Mouse (Mus musculus) forebrain, embryonic 12.5 days (tissue): ENCODE measurements around the gene Ddx3x. TPM values are rescaled to one million over a fixed set of nuclear protein-coding genes. Genes with fewer than 3 reads are reported as not detected.
"Not testable (repeated sequence)": the region's sequence is repeated elsewhere in the genome, so short reads cannot be mapped to it uniquely, and the experiment has no call there.

ENCODE experiments used
- ATAC-seq: fragments of 200-750 bp; cut with Nextera tagmentation; 2 replicates; pipeline ENCODE4 v1.8.0; 2017; ENCODE audit warnings: moderate TSS enrichment; ENCODE audit not compliant: low FRiP score
- H3K27ac ChIP-seq: fragments of 300-500 bp; sonication (generic); 2 replicates; pipeline ENCODE4 v1.5.1; 2016; ENCODE audit warnings: mild to moderate bottlenecking
- H3K27me3 ChIP-seq: fragments of 300-500 bp; sonication (generic); 2 replicates; pipeline ENCODE4 v1.6.1; 2016; ENCODE audit warnings: mild to moderate bottlenecking
- H3K36me3 ChIP-seq: fragments of 300-500 bp; sonication (generic); replicated peaks from 2 replicates; pipeline ENCODE4 v1.6.1; 2016; ENCODE audit warnings: mild to moderate bottlenecking
- H3K4me1 ChIP-seq: fragments of 300-500 bp; sonication (generic); 2 replicates; pipeline ENCODE4 v1.6.1; 2016
- H3K4me2 ChIP-seq: fragments of 300-500 bp; sonication (generic); 2 replicates; pipeline ENCODE4 v1.6.1; 2016; ENCODE audit warnings: mild to moderate bottlenecking, moderate library complexity
- H3K4me3 ChIP-seq: fragments of 300-500 bp; sonication (generic); replicated peaks from 2 replicates; pipeline ENCODE4 v1.5.1; 2016; ENCODE audit warnings: mild to moderate bottlenecking
- H3K9ac ChIP-seq: fragments of 300-500 bp; sonication (generic); 2 replicates; pipeline ENCODE4 v1.6.1; 2016; ENCODE audit warnings: mild to moderate bottlenecking
- H3K9me3 ChIP-seq: fragments of 300-500 bp; sonication (generic); 2 replicates; pipeline ENCODE4 v1.6.1; 2016
- WGBS: fragments of 180-500 bp; shearing (Covaris S2); methylation state at CpG from one replicate; pipeline ENCODE4 v1.1.7; 2016; 5-methylcytosine and 5-hydroxymethylcytosine counted together
- polyA plus RNA-seq: library from polyadenylated mRNA; unstranded; fragments of >200 nt; fragmentation: Nextera tagmentation; extraction: Ambion mirVana; gene quantifications from 2 replicates; pipeline ENCODE4 v1.2.1, GENCODE M21; 2016

Gene Ddx3x
- 185 and 189 TPM in 2 replicates for polyA plus RNA-seq

- H3K4me3 ChIP-seq, result peak within 1 kb of the TSS; percentile 81
- peak; percentile 95 for ATAC-seq
- WGBS, result under 1% methylated on average over 57 of the region's 57 CpGs
- peak within 1 kb of the TSS; percentile 72 for H3K4me2 ChIP-seq
- no peaks in the 10 kb centered on the region for H3K9me3 ChIP-seq
- peaks cover 12% of the 10 kb centered on the region for H3K36me3 ChIP-seq
- H3K4me1 ChIP-seq, result peaks cover 11% of the 10 kb centered on the region
- peak within 1 kb of the TSS; percentile 96 for H3K9ac ChIP-seq
- peak within 1 kb of the TSS; percentile 99 for H3K27ac ChIP-seq
- peaks cover 9% of the 10 kb centered on the region; the same call in 1 of the 2 replicates for H3K27me3 ChIP-seq
Measured at GRCm38 (mm10) chrX:13280409-13281328, at the start of gene Ddx3x. TSS of gene Ddx3x (plus strand) at chrX:13280970.

- Histone ChIP-seq H3K36me3 (no peaks in the 10 kb centered on the region), H3K9me3 (no peaks in the 10 kb centered on the region), H3K4me1 (peaks cover 11% of the 10 kb centered on the region), H3K27ac (peak overlapping the region; percentile 86), H3K4me3 (no peak overlapping the region), H3K4me2 (peak overlapping the region; percentile 34), H3K27me3 (peaks cover 7% of the 10 kb centered on the region; the same call in 1 of the 2 replicates), H3K9ac (0 out of 2 replicates have a peak overlapping the region, but pooled peaks have one; percentile 33)
- WGBS, result 23% methylated on average over 9 of the region's 9 CpGs
- ATAC-seq, result peak; percentile 17
Measured at GRCm38 (mm10) chrX:13231243-13231642, 49.5 kb upstream of the Ddx3x start.

GRCm38 (mm10) chrX:13232834-13233233, 47.9 kb upstream of the Ddx3x start:
- not testable (repeated sequence) for H3K27ac ChIP-seq, H3K9ac ChIP-seq, H3K9me3 ChIP-seq, H3K36me3 ChIP-seq, H3K4me3 ChIP-seq, H3K27me3 ChIP-seq, ATAC-seq, H3K4me2 ChIP-seq
- H3K4me1 ChIP-seq, result peaks cover 15% of the 10 kb centered on the region
- 100% methylated on average over 1 of the region's 1 CpGs for WGBS

GRCm38 (mm10) chrX:13233631-13234030, 47.1 kb upstream of the Ddx3x start:
- Histone ChIP-seq H3K9me3 (no peaks in the 10 kb centered on the region), H3K27me3 (peaks cover 16% of the 10 kb centered on the region), H3K4me2 (no peak overlapping the region), H3K36me3 (no peaks in the 10 kb centered on the region), H3K4me1 (peaks cover 15% of the 10 kb centered on the region), H3K4me3 (no peak overlapping the region), H3K27ac (no peak overlapping the region), H3K9ac (no peak overlapping the region)
- WGBS, result 59% methylated on average over 2 of the region's 2 CpGs
- ATAC-seq, result no peak

- no peak overlapping the region for H3K4me2 ChIP-seq
- peaks cover 19% of the 10 kb centered on the region for H3K27me3 ChIP-seq
- no peak overlapping the region for H3K4me3 ChIP-seq
- H3K9ac ChIP-seq, result no peak overlapping the region
- WGBS, result 63% methylated on average over 4 of the region's 4 CpGs
- no peaks in the 10 kb centered on the region for H3K9me3 ChIP-seq
- no peaks in the 10 kb centered on the region for H3K36me3 ChIP-seq
- peaks cover 15% of the 10 kb centered on the region for H3K4me1 ChIP-seq
- no peak for ATAC-seq
- no peak overlapping the region for H3K27ac ChIP-seq
Measured at GRCm38 (mm10) chrX:13234709-13235108, 46.1 kb upstream of the Ddx3x start.

- Histone ChIP-seq H3K36me3 (no peaks in the 10 kb centered on the region), H3K27me3 (peaks cover 26% of the 10 kb centered on the region), H3K9me3 (no peaks in the 10 kb centered on the region), H3K4me1 (peaks cover 22% of the 10 kb centered on the region), H3K9ac (no peak overlapping the region), H3K4me2 (no peak overlapping the region), H3K4me3 (no peak overlapping the region), H3K27ac (peak overlapping the region; percentile 66)
- 27% methylated on average over 2 of the region's 2 CpGs for WGBS
- peak; percentile 52; the same call in 1 of the 2 replicates for ATAC-seq
Measured at GRCm38 (mm10) chrX:13236100-13236568, 44.6 kb upstream of the Ddx3x start.

GRCm38 (mm10) chrX:13239455-13239854, 41.3 kb upstream of the Ddx3x start:
- H3K27ac ChIP-seq, result no peak overlapping the region
- peaks cover 20% of the 10 kb centered on the region for H3K4me1 ChIP-seq
- no peak overlapping the region for H3K4me2 ChIP-seq
- WGBS, result 94% methylated on average over 6 of the region's 6 CpGs
- H3K4me3 ChIP-seq, result no peak overlapping the region
- H3K9ac ChIP-seq, result no peak overlapping the region
- no peaks in the 10 kb centered on the region for H3K36me3 ChIP-seq
- H3K27me3 ChIP-seq, result peaks cover 41% of the 10 kb centered on the region
- no peak for ATAC-seq
- H3K9me3 ChIP-seq, result no peaks in the 10 kb centered on the region

- peaks cover 46% of the 10 kb centered on the region for H3K27me3 ChIP-seq
- H3K27ac ChIP-seq, result peak overlapping the region; percentile 97
- H3K9me3 ChIP-seq, result no peaks in the 10 kb centered on the region
- peaks cover 17% of the 10 kb centered on the region for H3K4me1 ChIP-seq
- WGBS, result 12% methylated on average over 11 of the region's 11 CpGs
- ATAC-seq, result no peak
- peak overlapping the region; percentile 56 for H3K4me2 ChIP-seq
- H3K9ac ChIP-seq, result no peak overlapping the region
- H3K36me3 ChIP-seq, result no peaks in the 10 kb centered on the region
- H3K4me3 ChIP-seq, result peak overlapping the region; percentile 33; the same call in 1 of the 2 replicates
Measured at GRCm38 (mm10) chrX:13240646-13241425, 39.9 kb upstream of the Ddx3x start.

- H3K4me2 ChIP-seq, result peak overlapping the region; percentile 56
- H3K4me3 ChIP-seq, result peak overlapping the region; percentile 33
- ATAC-seq, result peak; percentile 77
- peak overlapping the region; percentile 97 for H3K27ac ChIP-seq
- H3K36me3 ChIP-seq, result no peaks in the 10 kb centered on the region
- no peaks in the 10 kb centered on the region for H3K9me3 ChIP-seq
- H3K4me1 ChIP-seq, result peaks cover 9% of the 10 kb centered on the region
- 15% methylated on average over 21 of the region's 21 CpGs for WGBS
- peak overlapping the region; percentile 63 for H3K9ac ChIP-seq
- H3K27me3 ChIP-seq, result peaks cover 46% of the 10 kb centered on the region
Measured at GRCm38 (mm10) chrX:13241426-13242319, 39.1 kb upstream of the Ddx3x start.

- 17% methylated on average over 24 of the region's 24 CpGs for WGBS
- Histone ChIP-seq H3K9me3 (no peaks in the 10 kb centered on the region), H3K4me2 (peak overlapping the region; percentile 56), H3K27me3 (peaks cover 46% of the 10 kb centered on the region), H3K9ac (peak overlapping the region; percentile 63), H3K4me3 (peak overlapping the region; percentile 33), H3K4me1 (peaks cover 8% of the 10 kb centered on the region), H3K27ac (peak overlapping the region; percentile 97), H3K36me3 (no peaks in the 10 kb centered on the region)
- peak; percentile 96 for ATAC-seq
Measured at GRCm38 (mm10) chrX:13242320-13243096, 38.3 kb upstream of the Ddx3x start.
